Mouse (Mus musculus): Measurements from ENCODE around the gene Gm20403. TPM values are rescaled to one million over a fixed set of nuclear protein-coding genes. Genes with fewer than 3 reads are reported as not detected.

Gm20403 gene
- total RNA-seq, 2 experiments from 2014 or later, result not detected

- ATAC-seq (replicated peaks; ENCODE audit: low FRiP score, poor library complexity, severe bottlenecking), result peak; percentile 59
These were observed 48.6 kb downstream of the Gm20403 start for GRCm38 (mm10) chr12:54937581-54938343.

Other genes starting within 250 kb of the Gm20403 start
- gene Snx6, start 190.8 kb downstream of the Gm20403 start, total RNA-seq (2015; ENCODE audit: low replicate concordance), result 11.2 and 17.2 TPM in 2 replicates
- gene Snx6, start 190.8 kb downstream of the Gm20403 start, total RNA-seq (2017; ENCODE audit: low replicate concordance), result 7.0 and 9.8 TPM in 2 replicates
- gene Cfl2, start 123.7 kb downstream of the Gm20403 start, total RNA-seq (2015; ENCODE audit: low replicate concordance), result 21.4 and 23.4 TPM in 2 replicates
- 18.8 and 20.2 TPM in 2 replicates for gene Cfl2, start 123.7 kb downstream of the Gm20403 start, total RNA-seq (2017; ENCODE audit: low replicate concordance)
- gene Baz1a, start 27.8 kb upstream of the Gm20403 start, total RNA-seq (2015; ENCODE audit: low replicate concordance), result 176 and 191 TPM in 2 replicates
- gene Baz1a, start 27.8 kb upstream of the Gm20403 start, total RNA-seq (2017; ENCODE audit: low replicate concordance), result 72.9 and 78.6 TPM in 2 replicates
- 9.7 and 27.2 TPM in 2 replicates for gene 2700097O09Rik, start 93.6 kb upstream of the Gm20403 start, total RNA-seq (2015; ENCODE audit: low replicate concordance)
- gene 2700097O09Rik, start 93.6 kb upstream of the Gm20403 start, total RNA-seq (2017; ENCODE audit: low replicate concordance), result 6.7 and 9.9 TPM in 2 replicates
- gene Srp54a, start 93.7 kb upstream of the Gm20403 start, total RNA-seq (2015; ENCODE audit: low replicate concordance), result 44.0 and 56.9 TPM in 2 replicates
- gene Srp54a, start 93.7 kb upstream of the Gm20403 start, total RNA-seq (2017; ENCODE audit: low replicate concordance), result 84.2 and 116 TPM in 2 replicates
- gene Fam177a, start 137.9 kb upstream of the Gm20403 start, total RNA-seq (2015; ENCODE audit: low replicate concordance), result 22.3 TPM in 1 of 2 replicates, not detected in the other
- gene Fam177a, start 137.9 kb upstream of the Gm20403 start, total RNA-seq (2017; ENCODE audit: low replicate concordance), result 20.3 and 21.4 TPM in 2 replicates
- 6.8 and 10.5 TPM in 2 replicates for gene Srp54b, start 168.6 kb upstream of the Gm20403 start, total RNA-seq (2015; ENCODE audit: low replicate concordance)
- gene Srp54b, start 168.6 kb upstream of the Gm20403 start, total RNA-seq (2017; ENCODE audit: low replicate concordance), result 8.5 and 38.5 TPM in 2 replicates
- gene 1700047I17Rik2, start 213.1 kb upstream of the Gm20403 start, total RNA-seq (2015; ENCODE audit: low replicate concordance), result 26.4 TPM in 1 of 2 replicates, not detected in the other
- not detected in 2 replicates for gene 1700047I17Rik2, start 213.1 kb upstream of the Gm20403 start, total RNA-seq (2017; ENCODE audit: low replicate concordance)
- gene Srp54c, start 243.6 kb upstream of the Gm20403 start, total RNA-seq (2015; ENCODE audit: low replicate concordance), result 14.4 and 25.6 TPM in 2 replicates
- gene Srp54c, start 243.6 kb upstream of the Gm20403 start, total RNA-seq (2017; ENCODE audit: low replicate concordance), result 28.4 and 30.2 TPM in 2 replicates